Mouse (Mus musculus): ENCODE measurements around the gene Rps21.
A peak's percentile ranks its signal among the peaks of the same experiment; 100 is the strongest.

The Rps21 gene

DNA sequence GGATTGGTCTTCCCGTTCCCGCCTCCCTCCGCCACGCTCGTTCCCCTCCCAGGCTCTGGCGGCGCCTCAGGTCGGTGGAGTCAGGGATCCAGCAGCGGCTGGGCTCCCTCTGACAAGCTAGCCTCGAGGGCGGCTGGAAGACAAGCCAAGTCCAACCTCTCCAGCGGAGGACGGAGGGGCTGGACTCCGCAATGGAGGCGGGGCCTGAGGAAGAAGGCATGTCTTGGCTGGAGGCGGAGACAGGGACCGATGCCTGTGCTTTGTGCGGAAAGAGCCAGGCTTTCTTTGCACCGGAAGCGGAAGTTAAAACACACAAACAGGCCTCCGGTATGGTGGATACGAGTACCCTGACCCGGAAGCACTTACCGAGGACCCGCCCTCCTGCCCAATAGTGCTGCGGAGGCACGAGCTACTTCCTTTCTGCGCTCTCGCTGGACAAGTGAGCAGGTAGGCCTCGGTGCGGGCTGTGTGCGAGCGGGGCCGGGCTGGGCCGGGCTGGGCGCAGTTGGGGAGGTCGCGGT lies at the start of gene Rps21:
TSS of gene Rps21 (plus strand) at position 377 of the 521 bp plus-strand sequence.
- peak; percentile 99 for DNase-seq (ENCODE audit: low read depth, low spot score)

DNA sequence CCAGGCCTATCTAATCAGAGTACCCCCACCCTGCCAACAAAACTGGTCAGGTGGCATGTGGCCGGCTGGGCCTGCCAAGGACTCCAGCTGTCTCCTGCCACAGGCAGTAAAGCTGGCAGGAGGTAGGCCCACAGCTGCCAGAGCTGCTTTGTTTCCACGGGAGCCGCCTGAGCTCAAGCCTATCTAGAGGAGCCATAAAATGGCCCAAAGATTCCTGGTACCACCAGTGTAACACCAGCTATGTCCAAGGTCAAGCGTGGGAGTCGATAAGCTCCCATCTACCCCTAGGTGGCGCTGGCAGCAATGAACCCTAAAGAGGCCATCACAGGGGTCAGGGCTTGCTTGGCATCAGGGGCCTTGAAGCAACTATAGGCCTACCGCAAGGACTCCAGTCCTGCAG lies 49.3 kb upstream of the Rps21 start:
- no peak for DNase-seq (ENCODE audit: low read depth, low spot score)

DNA sequence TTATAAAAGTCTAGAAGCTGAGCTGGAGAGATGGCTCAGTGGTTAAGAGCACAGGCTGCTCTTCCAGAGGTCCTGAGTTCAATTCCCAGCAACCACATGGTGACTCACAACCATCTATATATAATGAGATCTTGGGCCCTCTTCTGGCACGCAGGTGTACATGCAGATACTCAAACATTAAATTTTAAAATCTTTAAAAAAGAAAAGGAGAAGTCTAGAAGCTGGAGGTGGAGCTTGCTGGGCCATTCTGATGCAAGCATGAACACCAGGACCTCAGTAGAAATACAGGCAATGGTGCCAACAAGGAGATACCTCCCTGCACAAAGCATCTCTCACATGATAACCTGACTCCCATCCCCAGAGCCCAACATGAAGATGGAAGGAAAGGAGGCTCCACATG lies 48.2 kb upstream of the Rps21 start:
- no peak for DNase-seq (ENCODE audit: low read depth, low spot score)

- no peak for DNase-seq (ENCODE audit: low read depth, low spot score)
These were observed 44.9 kb upstream of the Rps21 start for GRCm38 (mm10) chr2:180212255-180212654.

DNA sequence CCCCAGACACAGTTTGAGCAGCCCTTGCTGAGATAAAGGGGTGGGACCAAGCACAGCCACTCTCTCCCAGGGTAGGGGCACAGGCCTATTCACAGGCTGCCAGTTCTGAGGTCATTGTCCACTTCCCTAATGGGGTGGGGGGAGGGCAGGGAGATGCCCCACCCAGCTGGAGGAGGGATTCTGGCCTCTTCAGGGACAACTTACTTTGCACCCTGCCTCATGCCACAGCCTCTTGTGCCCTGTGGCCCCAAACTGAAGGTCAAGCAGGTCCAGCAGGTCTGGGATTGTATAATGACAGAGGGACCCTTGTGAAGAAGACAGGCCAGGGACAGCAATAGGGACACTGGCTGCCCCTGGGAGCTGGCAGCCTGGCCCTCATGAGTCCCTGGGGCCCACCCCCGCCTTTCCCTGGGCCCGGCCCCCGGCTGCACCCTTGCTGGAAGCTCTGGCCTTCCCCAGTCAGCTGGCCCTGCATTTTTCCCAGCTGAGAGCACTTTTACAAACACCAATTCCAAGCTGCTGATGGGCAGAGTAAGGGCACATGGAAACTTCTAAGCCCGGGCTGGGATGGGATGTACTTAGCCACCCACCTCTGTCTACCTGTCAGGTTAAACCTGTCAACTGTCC lies 42.7 kb upstream of the Rps21 start:
- no peak for DNase-seq (ENCODE audit: low read depth, low spot score)

GRCm38 (mm10) chr2:180215011-180215461 lies 42.1 kb upstream of the Rps21 start:
- no peak for DNase-seq (ENCODE audit: low read depth, low spot score)

GRCm38 (mm10) chr2:180215951-180216350 lies 41.2 kb upstream of the Rps21 start:
- no peak for DNase-seq (ENCODE audit: low read depth, low spot score)

GRCm38 (mm10) chr2:180216921-180217320 lies 40.3 kb upstream of the Rps21 start:
- DNase-seq (ENCODE audit: low read depth, low spot score), result no peak

GRCm38 (mm10) chr2:180217587-180217986 lies 39.6 kb upstream of the Rps21 start:
- DNase-seq (ENCODE audit: low read depth, low spot score), result no peak

GRCm38 (mm10) chr2:180218241-180218640 lies 38.9 kb upstream of the Rps21 start:
- DNase-seq (ENCODE audit: low read depth, low spot score), result no peak

- DNase-seq (ENCODE audit: low read depth, low spot score), result no peak
These were observed 38.5 kb upstream of the Rps21 start for GRCm38 (mm10) chr2:180218677-180219076.

GRCm38 (mm10) chr2:180219145-180219943 lies 37.8 kb upstream of the Rps21 start:
- DNase-seq (ENCODE audit: low read depth, low spot score), result no peak

- no peak for DNase-seq (ENCODE audit: low read depth, low spot score)
These were observed 37.0 kb upstream of the Rps21 start for GRCm38 (mm10) chr2:180220165-180220564.

DNA sequence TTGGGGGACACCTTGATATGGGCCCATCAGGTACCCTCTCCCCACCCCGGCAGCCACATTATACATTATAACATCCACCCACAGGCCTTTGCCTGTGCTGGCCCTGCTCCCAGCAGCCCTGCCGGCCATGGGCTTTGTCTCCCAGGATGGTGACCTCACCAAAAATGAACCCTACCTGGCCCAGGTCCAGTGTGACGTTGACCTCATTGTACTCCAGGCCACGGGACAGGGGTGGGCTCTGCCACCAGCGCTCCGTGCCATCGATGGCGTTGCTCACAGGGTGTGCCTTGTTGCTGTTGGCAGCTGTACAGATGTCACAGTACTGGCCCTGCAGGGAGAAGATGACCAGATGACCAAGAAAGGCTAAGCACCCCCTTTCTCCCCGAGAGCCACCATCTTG lies 36.1 kb upstream of the Rps21 start:
- DNase-seq (ENCODE audit: low read depth, low spot score), result no peak

GRCm38 (mm10) chr2:180222250-180222649 lies 34.9 kb upstream of the Rps21 start:
- no peak for DNase-seq (ENCODE audit: low read depth, low spot score)

DNA sequence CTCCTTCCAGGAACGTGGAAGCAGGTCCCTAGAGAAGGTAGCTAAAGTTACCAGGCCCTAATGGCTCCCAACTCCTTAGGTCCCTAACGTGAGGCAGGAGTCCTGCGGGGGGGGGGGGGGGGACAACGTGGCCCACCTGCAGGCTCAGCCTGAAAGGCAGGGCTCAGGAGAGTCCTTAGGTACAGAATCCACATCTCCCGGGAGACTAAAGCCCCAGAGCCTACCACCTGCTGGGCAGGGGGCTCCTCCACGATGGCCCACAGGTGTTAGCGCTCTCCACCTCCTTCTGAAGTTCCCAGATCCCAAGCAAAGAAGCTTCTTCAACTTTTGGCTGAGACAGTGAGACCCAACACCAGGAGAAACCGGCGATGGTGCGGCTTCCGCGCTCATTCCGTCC lies 32.5 kb upstream of the Rps21 start:
- DNase-seq (ENCODE audit: low read depth, low spot score), result no peak

DNA sequence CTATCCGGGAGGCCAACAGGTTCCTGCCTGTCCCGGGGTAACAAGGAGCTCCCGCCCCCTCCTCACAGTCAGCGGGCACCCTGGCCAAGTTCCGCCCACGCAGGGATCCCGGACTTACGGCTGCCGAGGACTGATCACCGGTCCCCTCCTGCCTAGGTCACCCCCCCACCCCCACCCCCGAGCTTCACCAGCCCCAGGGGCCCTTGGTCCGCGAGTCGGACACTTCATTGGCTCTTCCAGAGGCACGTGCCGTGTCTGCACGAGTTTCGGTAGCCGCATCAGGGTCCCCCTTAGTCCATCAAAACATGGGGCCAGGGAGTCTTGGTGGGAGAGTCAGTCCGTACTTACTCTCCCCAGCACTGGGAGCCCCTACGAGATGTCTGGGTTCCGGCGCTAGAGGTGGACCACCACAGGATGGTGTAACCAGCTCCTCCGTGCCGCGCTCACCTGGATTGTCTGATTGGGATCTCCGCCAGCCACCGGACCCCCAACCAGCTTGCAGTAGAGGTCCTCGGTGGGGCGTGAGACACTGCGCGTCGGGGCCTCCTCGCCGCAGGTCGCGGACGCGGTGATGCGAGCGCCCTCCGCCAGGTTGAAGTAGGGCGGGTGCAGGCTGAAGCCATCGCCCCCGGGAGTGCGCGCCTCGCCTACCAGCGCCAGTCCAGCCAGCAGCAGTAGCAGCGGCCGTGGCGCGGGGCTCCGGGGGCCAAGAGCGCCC lies 32.0 kb upstream of the Rps21 start:
- no peak for DNase-seq (ENCODE audit: low read depth, low spot score)

DNA sequence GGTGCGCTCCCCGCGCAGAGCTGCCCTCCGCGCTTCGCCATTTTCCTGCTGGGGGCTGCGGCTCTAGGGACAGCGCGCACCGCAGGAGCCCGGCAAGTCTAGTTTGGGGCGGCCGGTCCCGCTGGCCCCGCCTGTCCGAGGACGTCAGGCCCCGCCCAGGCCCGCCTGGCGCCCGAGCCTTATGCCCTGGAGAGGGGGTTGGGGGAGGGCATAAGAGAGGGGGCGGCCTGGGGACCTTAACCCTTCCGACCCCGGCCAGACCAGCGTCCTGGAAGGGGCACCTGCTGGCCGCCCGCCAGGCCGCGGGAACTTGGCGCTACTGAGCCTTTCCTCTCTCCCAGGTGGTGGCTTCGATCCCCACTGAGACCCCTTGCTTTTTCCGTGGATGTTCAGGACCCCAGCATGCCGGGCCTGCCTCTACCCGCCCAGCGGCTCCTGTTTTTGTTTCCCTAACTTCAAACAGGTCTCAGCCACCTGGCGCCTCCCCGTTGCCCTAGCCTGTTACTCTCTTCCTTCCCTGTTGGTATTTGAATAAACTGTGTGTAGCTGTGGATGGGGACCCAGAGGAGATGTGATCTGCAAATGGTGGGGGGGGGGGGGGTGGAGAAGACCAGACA lies 31.3 kb upstream of the Rps21 start, which contains the start of gene Lama5:
TSS of gene Lama5 (minus strand) at position 98 of the 617 bp plus-strand sequence.
- DNase-seq (ENCODE audit: low read depth, low spot score), result no peak

- DNase-seq (ENCODE audit: low read depth, low spot score), result no peak
These were observed 29.7 kb upstream of the Rps21 start for GRCm38 (mm10) chr2:180227262-180228059.

DNA sequence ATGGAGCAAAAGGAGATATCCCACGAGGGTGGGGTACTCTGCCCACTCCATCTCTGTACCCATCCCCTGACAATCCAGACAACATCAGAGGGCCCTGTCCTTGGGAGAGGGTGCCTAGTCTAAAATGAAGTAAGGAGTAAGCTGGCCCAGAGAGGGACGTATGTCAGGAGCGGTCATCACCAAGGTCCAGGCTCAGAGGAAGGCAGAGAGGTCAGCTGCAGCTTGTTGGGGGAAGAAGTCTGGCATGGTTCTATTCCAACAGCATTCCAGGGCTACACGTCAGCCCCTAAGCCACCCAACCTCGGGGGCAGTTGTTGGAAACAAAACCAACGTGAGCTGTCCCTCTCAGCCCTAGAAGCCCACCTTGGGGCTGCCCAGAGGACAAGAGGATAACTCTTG lies 29.1 kb upstream of the Rps21 start:
- DNase-seq (ENCODE audit: low read depth, low spot score), result no peak

GRCm38 (mm10) chr2:180228592-180228991 lies 28.6 kb upstream of the Rps21 start:
- DNase-seq (ENCODE audit: low read depth, low spot score), result no peak

All from retina, adult 2 months (tissue).